Mouse (Mus musculus) kidney, adult 18-20 months (tissue): ENCODE data around the gene Tmem140.

Experiments
- DNase-seq: peaks from one replicate; pipeline ENCODE4 v3.0.0; 2021

Gene Tmem140

DNA sequence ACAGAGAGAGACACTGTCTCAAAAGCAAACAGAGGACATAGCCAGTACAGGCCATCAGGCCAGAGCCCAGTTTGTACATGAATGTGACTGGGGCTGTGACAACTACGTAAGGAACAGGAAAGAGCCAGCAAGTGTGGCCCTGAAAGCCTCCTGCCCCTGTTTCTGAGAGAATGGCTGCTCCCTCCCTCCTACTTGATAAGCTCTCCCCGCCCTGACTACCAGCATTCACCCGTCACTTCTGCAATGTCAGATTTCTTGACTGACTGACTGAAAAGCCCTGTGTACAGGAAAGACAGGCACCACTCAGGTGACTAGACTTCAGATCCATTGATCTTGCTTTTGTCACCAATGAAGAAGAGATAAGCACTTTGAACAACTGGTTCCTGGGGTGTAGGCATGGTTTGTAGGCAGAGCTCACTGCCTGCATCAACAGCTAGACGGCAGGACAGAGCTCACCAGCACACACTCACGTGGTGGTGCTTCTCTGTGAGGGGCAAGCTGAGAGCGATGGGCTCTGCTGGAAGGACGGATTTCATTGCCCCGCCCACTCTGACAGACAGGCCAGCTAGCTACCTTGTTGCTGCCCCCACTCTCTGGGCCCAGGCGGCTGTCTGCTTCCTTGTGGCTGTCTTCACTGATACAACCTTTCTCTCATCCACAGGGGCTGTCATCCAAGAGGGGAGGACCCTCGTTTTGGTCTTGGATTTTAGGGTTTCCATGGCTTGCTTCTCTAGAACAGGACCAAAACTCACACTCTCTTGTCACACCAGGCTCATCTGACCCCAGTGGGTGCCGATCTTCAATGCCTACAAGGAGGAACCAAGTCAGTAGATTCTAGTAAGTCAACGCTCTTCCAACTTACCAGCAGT lies 13.3 kb downstream of the Tmem140 start:
- no peak for DNase-seq

DNA sequence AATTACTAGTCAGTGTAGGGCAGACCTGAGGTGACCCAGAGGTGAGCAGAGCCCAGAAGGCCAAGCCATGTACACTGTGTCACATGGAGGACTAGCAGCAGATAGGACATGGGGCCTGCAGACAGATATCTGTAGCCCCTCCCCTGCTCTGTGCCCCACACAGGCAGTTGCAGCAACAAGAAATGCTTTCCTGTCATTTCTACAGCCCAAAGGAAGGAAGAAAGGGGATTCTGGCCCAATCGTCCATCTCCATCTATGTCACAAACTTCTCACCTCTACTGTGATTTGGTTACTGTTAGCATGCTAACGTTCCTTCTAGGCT lies 13.8 kb downstream of the Tmem140 start:
- no peak for DNase-seq

- DNase-seq = peak; percentile 93
These were observed 14.8 kb downstream of the Tmem140 start, which contains the start of gene Cyren for GRCm38 (mm10) chr6:34877509-34878321. Cyren (minus strand) TSS chr6:34878060.

- no peak for DNase-seq
These were observed 16.3 kb downstream of the Tmem140 start for GRCm38 (mm10) chr6:34879101-34879740.

- peak; percentile 68 for DNase-seq
These were observed 17.0 kb downstream of the Tmem140 start for GRCm38 (mm10) chr6:34879911-34880475.

- DNase-seq = no peak
These were observed 21.8 kb downstream of the Tmem140 start for GRCm38 (mm10) chr6:34884724-34885123.

DNA sequence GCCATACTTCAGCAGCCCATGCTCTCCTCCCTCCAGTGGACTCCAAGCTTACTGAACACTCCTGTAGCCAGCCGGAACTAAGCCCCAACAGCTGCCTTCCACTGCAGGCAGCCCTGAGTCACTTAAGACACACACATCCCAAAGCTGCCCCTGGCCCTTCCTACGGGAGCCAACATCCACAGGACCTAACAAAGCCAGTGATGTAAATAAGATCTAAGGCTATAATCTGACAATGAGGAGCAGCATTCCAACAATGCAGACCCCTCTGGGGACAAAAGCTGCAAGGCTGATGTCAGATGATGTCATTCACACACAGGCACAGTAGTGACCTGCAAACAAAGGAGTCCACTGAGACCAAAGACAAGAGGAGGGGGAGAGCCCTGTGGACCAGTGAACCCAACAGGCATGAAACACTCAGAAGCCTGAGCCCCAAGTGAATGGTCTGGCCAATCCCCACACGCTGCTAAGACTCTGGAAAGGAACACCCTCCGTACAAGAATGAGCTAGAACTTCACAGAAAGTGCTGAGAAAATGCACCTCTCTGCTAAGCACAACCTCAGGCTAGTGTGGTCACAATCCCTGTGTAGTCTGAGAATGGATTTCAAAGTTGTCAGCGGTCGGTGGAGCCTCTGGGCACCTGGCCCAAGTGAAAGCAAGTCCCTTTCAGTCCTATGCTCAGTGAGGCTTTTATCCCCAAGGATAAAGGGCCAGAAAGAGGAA lies 24.3 kb downstream of the Tmem140 start:
- no peak for DNase-seq

DNA sequence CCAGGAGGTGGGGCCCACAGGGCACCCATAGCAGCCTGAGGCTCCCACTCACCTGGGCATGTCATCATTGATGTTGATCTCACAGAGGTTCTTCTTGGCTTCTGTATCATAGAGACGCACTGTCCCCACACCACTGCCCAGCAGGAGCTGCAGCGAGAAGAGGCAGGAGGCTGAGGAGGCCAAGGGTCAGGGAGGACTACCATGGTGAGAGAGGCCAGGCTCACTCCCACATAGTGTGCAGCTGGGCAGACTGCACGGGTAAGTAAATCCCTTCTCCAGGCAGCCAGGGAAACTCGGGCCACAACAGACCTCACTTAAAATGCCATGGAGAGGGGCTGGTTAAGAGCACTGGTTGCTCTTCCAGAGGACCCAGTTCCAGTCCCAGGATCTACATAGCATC lies 26.2 kb downstream of the Tmem140 start:
- no peak for DNase-seq

GRCm38 (mm10) chr6:34895569-34895968 lies 32.6 kb downstream of the Tmem140 start:
- no peak for DNase-seq

GRCm38 (mm10) chr6:34896168-34896780 lies 33.3 kb downstream of the Tmem140 start:
- no peak for DNase-seq

DNA sequence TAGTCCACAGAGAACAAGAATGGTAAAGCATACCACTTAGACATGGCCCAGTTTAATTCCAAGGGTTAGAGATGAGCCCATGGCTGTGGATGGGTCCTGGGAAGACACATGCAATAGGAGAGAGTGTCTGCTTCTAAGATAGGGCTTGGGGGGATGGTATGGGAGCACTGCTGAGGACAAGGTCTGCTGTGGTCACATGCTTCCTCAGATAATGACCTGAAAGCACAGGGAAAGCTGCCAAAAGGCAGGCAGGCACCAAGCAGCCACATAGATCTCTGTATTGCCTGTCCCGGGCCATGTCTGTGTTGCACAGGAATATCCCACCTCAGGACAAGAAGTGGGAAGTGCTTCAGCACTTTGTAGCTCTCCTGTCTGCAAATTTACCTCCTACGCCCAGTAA lies 36.2 kb downstream of the Tmem140 start:
- peak; percentile 56 for DNase-seq

- no peak for DNase-seq
These were observed 38.0 kb downstream of the Tmem140 start for GRCm38 (mm10) chr6:34900990-34901389.

- no peak for DNase-seq
These were observed 39.0 kb downstream of the Tmem140 start for GRCm38 (mm10) chr6:34901911-34902444.

DNA sequence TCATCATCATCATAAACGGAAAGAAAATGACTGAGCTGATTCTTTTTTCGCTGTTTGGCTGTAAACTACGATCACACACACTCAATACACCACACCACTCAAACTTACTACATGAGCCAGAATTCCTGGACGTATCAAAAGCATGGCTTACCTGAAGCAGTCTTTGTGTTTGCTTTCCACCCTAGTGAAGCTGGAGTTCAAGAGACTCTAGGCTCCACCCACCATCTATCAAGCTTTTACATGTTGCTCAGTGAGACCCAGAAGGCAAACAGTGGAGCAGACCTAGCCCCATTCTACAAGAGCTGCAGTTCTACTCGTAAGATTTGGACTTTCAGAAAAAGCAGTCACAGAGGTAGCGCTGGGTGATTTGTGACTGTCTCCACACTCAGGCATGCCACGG lies 39.6 kb downstream of the Tmem140 start:
- no peak for DNase-seq

- no peak for DNase-seq
These were observed 40.5 kb downstream of the Tmem140 start for GRCm38 (mm10) chr6:34903441-34903840.

DNA sequence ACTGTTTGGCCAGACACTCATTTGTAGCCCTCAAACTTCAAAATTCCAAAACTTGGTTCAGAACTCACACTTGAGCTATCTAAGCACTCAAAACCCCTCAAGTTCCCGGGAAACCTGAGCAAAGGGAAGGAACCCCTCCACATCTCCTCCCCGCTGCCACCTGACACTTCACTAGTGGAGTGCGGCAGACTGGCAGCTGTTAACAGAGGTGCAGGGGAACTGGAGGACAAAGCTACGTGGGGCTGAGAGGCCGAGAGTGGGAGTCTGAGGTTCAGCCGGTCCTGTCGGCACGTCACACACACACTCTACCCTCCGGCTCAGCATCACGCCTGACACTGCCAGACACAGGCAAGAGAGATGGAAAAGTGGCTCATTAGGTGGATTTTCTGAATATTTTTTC lies 40.9 kb downstream of the Tmem140 start:
- DNase-seq = no peak

GRCm38 (mm10) chr6:34904361-34904760 lies 41.4 kb downstream of the Tmem140 start:
- DNase-seq = no peak

GRCm38 (mm10) chr6:34906125-34906524 lies 43.2 kb downstream of the Tmem140 start:
- no peak for DNase-seq

DNA sequence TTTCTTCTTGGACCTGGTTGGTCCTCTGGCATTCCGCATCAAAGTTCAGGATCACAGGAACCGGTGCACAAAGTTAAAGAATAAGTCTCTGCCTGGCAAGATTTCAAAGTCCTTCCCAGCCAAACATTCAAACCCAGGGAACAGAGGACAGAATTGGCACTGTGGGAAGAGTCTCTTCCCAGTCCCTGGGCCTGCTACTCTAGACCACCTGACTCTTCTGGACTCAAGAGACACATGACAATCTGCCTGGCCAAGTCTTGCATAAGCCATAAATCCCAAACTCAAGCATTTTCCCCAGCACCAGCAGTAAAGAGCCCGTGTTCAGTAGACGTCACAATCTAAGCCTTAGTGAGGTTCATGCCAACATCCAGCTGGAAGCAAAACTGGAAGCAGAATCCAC lies 43.7 kb downstream of the Tmem140 start:
- DNase-seq = peak; percentile 71

DNA sequence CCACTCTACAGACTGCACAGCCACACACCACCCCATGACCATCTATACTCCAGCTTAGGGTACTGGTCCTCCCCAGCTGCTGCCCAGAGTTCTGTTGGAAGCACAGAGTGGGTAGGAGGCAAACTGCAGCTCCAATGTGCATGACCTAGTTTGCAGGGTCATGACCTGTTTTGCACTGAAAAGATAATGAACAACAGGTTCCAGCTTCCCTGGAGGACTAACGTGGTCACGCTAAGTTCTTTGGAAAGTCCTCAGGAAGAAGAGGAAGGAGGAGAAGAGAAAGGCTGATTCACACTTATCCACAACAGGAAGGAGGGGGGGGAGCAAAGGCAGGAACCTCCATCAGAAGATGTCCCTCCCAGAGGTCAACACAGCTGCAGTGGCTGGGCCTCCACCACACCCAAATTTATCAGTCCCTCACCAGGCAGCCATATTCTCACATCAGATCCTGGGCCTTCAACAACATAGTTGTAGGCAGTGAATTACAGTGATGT lies 44.2 kb downstream of the Tmem140 start:
- peak; percentile 64 for DNase-seq

- DNase-seq = peak; percentile 49
These were observed 44.8 kb downstream of the Tmem140 start for GRCm38 (mm10) chr6:34907696-34908260.
